Mouse (Mus musculus): ENCODE measurements around the gene Ddah1.

Ddah1 gene

GRCm38 (mm10) chr3:145922019-145922854, 163.8 kb downstream of the Ddah1 start, which contains the start of gene Bcl10:
Gene Bcl10 (plus strand): TSS chr3:145922804.
- DNase-seq = no peak

GRCm38 (mm10) chr3:145922971-145923370, 164.5 kb downstream of the Ddah1 start:
- DNase-seq = no peak

GRCm38 (mm10) chr3:145923874-145924577, 165.6 kb downstream of the Ddah1 start:
- peak; percentile 100 for DNase-seq

- DNase-seq = no peak
Measured at GRCm38 (mm10) chr3:145924649-145925337, 166.3 kb downstream of the Ddah1 start.

GRCm38 (mm10) chr3:145925506-145925905, 167.0 kb downstream of the Ddah1 start:
- DNase-seq = no peak

GRCm38 (mm10) chr3:145929525-145930400, 171.3 kb downstream of the Ddah1 start:
- DNase-seq = no peak

- DNase-seq = no peak
Measured at GRCm38 (mm10) chr3:145933845-145934244, 175.4 kb downstream of the Ddah1 start.

- peak; percentile 94 for DNase-seq
Measured at GRCm38 (mm10) chr3:145937505-145938404, 179.3 kb downstream of the Ddah1 start, which contains the start of gene 2410004B18Rik. Gene 2410004B18Rik (plus strand): TSS chr3:145938014.

GRCm38 (mm10) chr3:145938405-145939349, 180.2 kb downstream of the Ddah1 start:
- DNase-seq = peak; percentile 43

GRCm38 (mm10) chr3:145939402-145939801, 180.9 kb downstream of the Ddah1 start:
- peak; percentile 20 for DNase-seq

GRCm38 (mm10) chr3:145939971-145940370, 181.5 kb downstream of the Ddah1 start:
- DNase-seq = no peak

GRCm38 (mm10) chr3:145941971-145942370, 183.5 kb downstream of the Ddah1 start:
- peak; percentile 77 for DNase-seq

Data from retina, postnatal 1 day (tissue).